Mouse (Mus musculus): ENCODE data around the gene Tecpr1. TPM values are rescaled to one million over a fixed set of nuclear protein-coding genes. Genes with fewer than 3 reads are reported as not detected.
A peak's percentile ranks its signal among the peaks of the same experiment; 100 is the strongest.

The Tecpr1 gene
- polyA plus RNA-seq, 1 experiment from 2014 or later: 35.7 TPM

- H3K27me3 ChIP-seq (ENCODE audit: control insufficient read depth, insufficient read depth, low read length): no peaks in the 10 kb centered on the region
- H3K27ac ChIP-seq (ENCODE audit: low read depth, low read length): no peak overlapping the region
- H3K36me3 ChIP-seq (ENCODE audit: control insufficient read depth, insufficient read depth, low read length): no peaks in the 10 kb centered on the region; the same call in 1 of the 2 replicates
- peaks cover 6% of the 10 kb centered on the region; the same call in 1 of the 2 replicates for H3K4me1 ChIP-seq (ENCODE audit: control insufficient read depth, insufficient read depth, low read length)
- no peak for ATAC-seq (ENCODE audit: low read depth)
- WGBS: 91% methylated on average over 6 of the region's 6 CpGs
- H3K4me2 ChIP-seq (ENCODE audit: low read depth, low read length): no peak overlapping the region
- no peak overlapping the region for H3K4me3 ChIP-seq (ENCODE audit: low read depth, low read length)
- no peak overlapping the region for H3K9ac ChIP-seq (replicated peaks; ENCODE audit: low read depth, low read length)
- H3K9me3 ChIP-seq (ENCODE audit: control insufficient read depth, low read length): no peaks in the 10 kb centered on the region
Observed at GRCm38 (mm10) chr5:144192673-144193072, 30.7 kb downstream of the Tecpr1 start.

GRCm38 (mm10) chr5:144191026-144191425 is 32.4 kb downstream of the Tecpr1 start:
- Histone ChIP-seq H3K36me3 (ENCODE audit: control insufficient read depth, insufficient read depth, low read length) (peaks cover 3% of the 10 kb centered on the region), H3K9ac (replicated peaks; ENCODE audit: low read depth, low read length) (no peak overlapping the region), H3K27me3 (ENCODE audit: control insufficient read depth, insufficient read depth, low read length) (no peaks in the 10 kb centered on the region), H3K4me3 (ENCODE audit: low read depth, low read length) (no peak overlapping the region), H3K9me3 (ENCODE audit: control insufficient read depth, low read length) (no peaks in the 10 kb centered on the region), H3K4me1 (ENCODE audit: control insufficient read depth, insufficient read depth, low read length) (peaks cover 6% of the 10 kb centered on the region; the same call in 1 of the 2 replicates), H3K27ac (ENCODE audit: low read depth, low read length) (no peak overlapping the region), H3K4me2 (ENCODE audit: low read depth, low read length) (no peak overlapping the region)
- no peak for ATAC-seq (ENCODE audit: low read depth)
- WGBS: 25% methylated on average over 23 of the region's 23 CpGs

GRCm38 (mm10) chr5:144189950-144190583 is 33.3 kb downstream of the Tecpr1 start, which contains the start of gene Bhlha15:
Bhlha15 (plus strand) TSS chr5:144190286.
- Histone ChIP-seq H3K4me3 (ENCODE audit: low read depth, low read length) (no peak within 1 kb of the TSS), H3K4me1 (ENCODE audit: control insufficient read depth, insufficient read depth, low read length) (peaks cover 6% of the 10 kb centered on the region; the same call in 1 of the 2 replicates), H3K9me3 (ENCODE audit: control insufficient read depth, low read length) (no peaks in the 10 kb centered on the region), H3K4me2 (ENCODE audit: low read depth, low read length) (peak within 1 kb of the TSS; percentile 39), H3K36me3 (ENCODE audit: control insufficient read depth, insufficient read depth, low read length) (peaks cover 7% of the 10 kb centered on the region), H3K27ac (ENCODE audit: low read depth, low read length) (no peak within 1 kb of the TSS), H3K9ac (replicated peaks; ENCODE audit: low read depth, low read length) (0 out of 2 replicates have a peak within 1 kb of the TSS, but pooled peaks have one; percentile 16), H3K27me3 (ENCODE audit: control insufficient read depth, insufficient read depth, low read length) (no peaks in the 10 kb centered on the region)
- WGBS: 8% methylated on average over 24 of the region's 26 CpGs
- ATAC-seq (ENCODE audit: low read depth): no peak

GRCm38 (mm10) chr5:144189327-144189726 is 34.1 kb downstream of the Tecpr1 start:
- no peak overlapping the region for H3K27ac ChIP-seq (ENCODE audit: low read depth, low read length)
- no peak for ATAC-seq (ENCODE audit: low read depth)
- no peaks in the 10 kb centered on the region for H3K9me3 ChIP-seq (ENCODE audit: control insufficient read depth, low read length)
- peaks cover 7% of the 10 kb centered on the region for H3K36me3 ChIP-seq (ENCODE audit: control insufficient read depth, insufficient read depth, low read length)
- H3K4me3 ChIP-seq (ENCODE audit: low read depth, low read length): no peak overlapping the region
- no peak overlapping the region for H3K4me2 ChIP-seq (ENCODE audit: low read depth, low read length)
- peaks cover 6% of the 10 kb centered on the region; the same call in 1 of the 2 replicates for H3K4me1 ChIP-seq (ENCODE audit: control insufficient read depth, insufficient read depth, low read length)
- H3K27me3 ChIP-seq (ENCODE audit: control insufficient read depth, insufficient read depth, low read length): no peaks in the 10 kb centered on the region
- H3K9ac ChIP-seq (replicated peaks; ENCODE audit: low read depth, low read length): no peak overlapping the region
- 75% methylated on average over 7 of the region's 7 CpGs for WGBS

- 93% methylated on average over 6 of the region's 6 CpGs for WGBS
- H3K36me3 ChIP-seq (ENCODE audit: control insufficient read depth, insufficient read depth, low read length): peaks cover 7% of the 10 kb centered on the region
- no peak for ATAC-seq (ENCODE audit: low read depth)
- peaks cover 6% of the 10 kb centered on the region; the same call in 1 of the 2 replicates for H3K4me1 ChIP-seq (ENCODE audit: control insufficient read depth, insufficient read depth, low read length)
- H3K27me3 ChIP-seq (ENCODE audit: control insufficient read depth, insufficient read depth, low read length): no peaks in the 10 kb centered on the region
- no peak overlapping the region for H3K4me3 ChIP-seq (ENCODE audit: low read depth, low read length)
- H3K27ac ChIP-seq (ENCODE audit: low read depth, low read length): no peak overlapping the region
- H3K4me2 ChIP-seq (ENCODE audit: low read depth, low read length): no peak overlapping the region
- H3K9me3 ChIP-seq (ENCODE audit: control insufficient read depth, low read length): no peaks in the 10 kb centered on the region
- H3K9ac ChIP-seq (replicated peaks; ENCODE audit: low read depth, low read length): no peak overlapping the region
Observed at GRCm38 (mm10) chr5:144188422-144188821, 35.0 kb downstream of the Tecpr1 start.

- Histone ChIP-seq H3K4me3 (ENCODE audit: low read depth, low read length) (no peak overlapping the region), H3K27me3 (ENCODE audit: control insufficient read depth, insufficient read depth, low read length) (no peaks in the 10 kb centered on the region), H3K4me2 (ENCODE audit: low read depth, low read length) (no peak overlapping the region), H3K36me3 (ENCODE audit: control insufficient read depth, insufficient read depth, low read length) (peaks cover 9% of the 10 kb centered on the region), H3K9me3 (ENCODE audit: control insufficient read depth, low read length) (no peaks in the 10 kb centered on the region), H3K9ac (replicated peaks; ENCODE audit: low read depth, low read length) (no peak overlapping the region), H3K27ac (ENCODE audit: low read depth, low read length) (no peak overlapping the region), H3K4me1 (ENCODE audit: control insufficient read depth, insufficient read depth, low read length) (no peaks in the 10 kb centered on the region)
- ATAC-seq (ENCODE audit: low read depth): no peak
- WGBS: 94% methylated on average over 21 of the region's 21 CpGs
Observed at GRCm38 (mm10) chr5:144184350-144185045, 38.9 kb downstream of the Tecpr1 start.

- 78% methylated on average over 7 of the region's 7 CpGs for WGBS
- H3K9ac ChIP-seq (replicated peaks; ENCODE audit: low read depth, low read length): no peak overlapping the region
- no peaks in the 10 kb centered on the region for H3K27me3 ChIP-seq (ENCODE audit: control insufficient read depth, insufficient read depth, low read length)
- no peak overlapping the region for H3K4me3 ChIP-seq (ENCODE audit: low read depth, low read length)
- no peaks in the 10 kb centered on the region for H3K9me3 ChIP-seq (ENCODE audit: control insufficient read depth, low read length)
- peaks cover 9% of the 10 kb centered on the region for H3K36me3 ChIP-seq (ENCODE audit: control insufficient read depth, insufficient read depth, low read length)
- H3K27ac ChIP-seq (ENCODE audit: low read depth, low read length): no peak overlapping the region
- no peaks in the 10 kb centered on the region for H3K4me1 ChIP-seq (ENCODE audit: control insufficient read depth, insufficient read depth, low read length)
- ATAC-seq (ENCODE audit: low read depth): no peak; the same call in 1 of the 2 replicates
- H3K4me2 ChIP-seq (ENCODE audit: low read depth, low read length): no peak overlapping the region
Observed at GRCm38 (mm10) chr5:144183647-144184335, 39.6 kb downstream of the Tecpr1 start.

GRCm38 (mm10) chr5:144183248-144183559 is 40.2 kb downstream of the Tecpr1 start:
- H3K4me2 ChIP-seq (ENCODE audit: low read depth, low read length): no peak overlapping the region
- H3K27me3 ChIP-seq (ENCODE audit: control insufficient read depth, insufficient read depth, low read length): no peaks in the 10 kb centered on the region
- no peak for ATAC-seq (ENCODE audit: low read depth)
- no peak overlapping the region for H3K4me3 ChIP-seq (ENCODE audit: low read depth, low read length)
- no peak overlapping the region for H3K27ac ChIP-seq (ENCODE audit: low read depth, low read length)
- peaks cover 9% of the 10 kb centered on the region; the same call in 1 of the 2 replicates for H3K36me3 ChIP-seq (ENCODE audit: control insufficient read depth, insufficient read depth, low read length)
- H3K4me1 ChIP-seq (ENCODE audit: control insufficient read depth, insufficient read depth, low read length): no peaks in the 10 kb centered on the region
- H3K9ac ChIP-seq (replicated peaks; ENCODE audit: low read depth, low read length): no peak overlapping the region
- 91% methylated on average over 8 of the region's 8 CpGs for WGBS
- no peaks in the 10 kb centered on the region for H3K9me3 ChIP-seq (ENCODE audit: control insufficient read depth, low read length)

Data from neural tube, embryonic 14.5 days (tissue).